Mouse (Mus musculus) heart, postnatal 25 days (tissue): Measurements from ENCODE around the gene Ncoa3. TPM values are rescaled to one million over a fixed set of nuclear protein-coding genes. Genes with fewer than 3 reads are reported as not detected.

Experiments
- DNase-seq: peaks from one replicate; pipeline ENCODE4 v3.0.0; 2022; ENCODE audit warnings: low spot score
- intact Hi-C: fragments of 180-260 bp; cut with DNase I; formaldehyde crosslinking; loops from one replicate; pipeline ENCODE4 v1.15.1; 2025
- total RNA-seq, 2 experiments: library from RNA; stranded (reverse); gene quantifications; 2 replicates each; pipeline ENCODE4 v1.2.3; 2021

The Ncoa3 gene
- total RNA-seq, 2 experiments from 2014 or later = 23.8 to 29.6 TPM

DNA sequence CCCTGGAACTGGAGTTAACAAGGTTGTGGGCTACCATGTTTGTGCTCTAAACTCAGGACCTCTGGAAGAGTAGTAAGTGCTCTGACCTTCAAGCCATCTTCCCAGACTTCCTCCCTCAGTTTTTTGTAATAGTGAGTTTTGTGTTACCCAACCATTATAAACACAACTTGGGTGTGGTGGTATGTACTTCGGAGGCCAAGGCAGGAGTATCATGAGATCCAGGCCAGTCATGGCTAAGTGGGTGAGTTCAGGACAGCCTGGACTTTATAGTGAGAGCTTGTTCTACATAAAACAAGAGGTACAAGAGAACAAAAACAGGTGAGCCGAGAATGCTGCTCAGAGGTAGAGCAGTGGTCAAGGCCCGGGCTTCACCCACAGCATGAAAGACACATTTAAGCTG is 35.4 kb downstream of the Ncoa3 start:
- intact Hi-C loops = no loop called here
- DNase-seq = no peak

DNA sequence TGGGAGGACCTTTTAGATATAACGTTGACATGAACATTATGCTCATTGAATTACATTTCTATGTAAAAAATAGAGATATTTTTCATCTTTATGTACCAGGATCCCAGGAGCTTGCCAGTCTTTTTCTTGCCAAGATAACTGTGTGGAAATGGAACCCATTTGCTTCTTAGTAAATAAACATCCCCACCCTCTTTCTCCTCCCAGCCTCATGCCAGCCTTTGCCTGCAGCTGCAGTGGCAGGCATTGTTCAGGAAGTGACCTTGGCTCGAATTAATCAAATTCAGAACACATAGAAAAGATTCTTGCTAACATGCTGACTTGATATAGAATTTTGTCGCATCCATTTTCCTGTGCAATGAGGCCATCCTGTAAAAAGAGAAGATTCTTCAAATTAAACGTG is 36.8 kb downstream of the Ncoa3 start:
- intact Hi-C loops = no loop called here

DNA sequence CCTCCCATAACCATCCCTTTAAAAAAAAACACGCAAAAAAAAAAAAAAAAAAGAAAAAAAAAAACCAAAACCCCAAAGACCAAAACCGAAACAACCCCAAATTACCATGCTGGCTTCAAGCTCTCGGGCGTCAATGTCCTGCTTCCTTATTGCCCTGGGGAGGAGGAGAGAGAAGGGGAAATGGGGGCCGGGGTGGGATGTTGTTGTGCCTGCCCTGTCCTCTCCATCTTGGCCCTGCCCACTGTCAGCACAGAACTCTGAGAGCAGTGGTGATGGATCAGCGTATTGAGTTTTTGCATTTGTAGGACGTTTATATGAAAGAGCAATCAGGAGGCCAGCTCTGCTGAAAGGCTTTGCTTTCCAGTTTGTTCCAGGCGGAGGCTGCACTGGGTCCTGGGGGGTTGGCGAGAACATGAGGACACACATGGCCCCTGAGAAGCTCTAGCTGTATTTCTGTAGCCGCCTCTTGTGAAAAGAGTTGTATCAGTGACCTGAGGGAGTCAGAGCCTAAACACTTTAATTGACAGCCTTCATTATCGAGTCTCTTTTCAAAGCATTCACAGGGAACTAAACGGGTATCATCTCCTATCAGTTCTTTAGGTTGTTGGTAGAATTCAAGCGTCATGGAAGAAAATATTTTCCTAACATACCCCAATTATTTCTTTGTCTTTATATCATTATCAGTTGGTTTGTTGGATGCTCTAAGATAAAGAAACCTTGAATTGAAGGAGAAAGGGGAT is 38.0 kb downstream of the Ncoa3 start:
- DNase-seq = no peak
- intact Hi-C loops = loop anchor here (2.0 to 5.0 kb wide), 3 partner anchors 22 to 93 kb away; partner anchors contain the start of gene Ncoa3

More for the DNA sequence above, 36.8 kb downstream of the Ncoa3 start:
- DNase-seq = no peak

DNA sequence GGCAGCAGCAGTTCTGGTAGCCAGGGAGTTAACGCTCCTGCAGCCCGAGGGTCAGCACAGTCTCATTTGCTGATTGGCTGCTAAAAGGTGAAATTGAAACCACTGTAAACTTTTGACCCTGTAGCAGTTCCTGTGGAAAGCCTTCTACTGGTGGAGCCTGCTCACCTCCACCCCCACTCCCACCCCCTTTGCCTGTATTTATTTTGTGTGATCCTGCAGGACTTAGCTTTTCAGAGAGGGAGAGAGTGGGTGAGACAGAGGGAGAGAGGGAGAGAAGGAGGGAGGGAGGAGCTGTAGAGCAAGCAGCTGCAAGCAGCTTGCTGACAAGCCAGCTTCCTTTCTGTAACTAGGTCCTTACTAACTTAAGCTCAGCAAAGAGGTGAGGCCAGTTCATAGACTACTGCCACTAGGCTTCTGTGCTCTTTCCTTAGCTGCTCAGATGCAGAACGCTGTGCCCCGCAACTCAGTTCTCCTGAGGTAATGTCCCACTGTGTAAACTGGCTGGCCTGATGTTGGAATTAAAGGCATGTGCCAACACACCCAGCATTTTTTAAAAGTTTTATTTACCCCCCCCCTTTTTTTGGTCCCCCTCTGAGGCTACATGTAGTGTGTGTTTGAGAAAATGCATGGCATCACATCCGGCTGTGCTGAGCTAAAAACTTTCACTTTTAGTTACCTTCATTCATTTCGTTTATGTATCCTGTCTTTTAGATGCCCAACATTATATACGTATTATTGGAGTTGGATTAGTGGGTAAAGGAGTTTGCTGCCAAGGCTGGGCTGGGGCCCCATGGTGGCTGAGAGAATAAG is 38.9 kb downstream of the Ncoa3 start:
- intact Hi-C loops = loop anchor here (2.0 to 5.0 kb wide), 3 partner anchors 23 to 94 kb away; partner anchors contain the start of gene Ncoa3
- DNase-seq = peak; percentile 51

DNA sequence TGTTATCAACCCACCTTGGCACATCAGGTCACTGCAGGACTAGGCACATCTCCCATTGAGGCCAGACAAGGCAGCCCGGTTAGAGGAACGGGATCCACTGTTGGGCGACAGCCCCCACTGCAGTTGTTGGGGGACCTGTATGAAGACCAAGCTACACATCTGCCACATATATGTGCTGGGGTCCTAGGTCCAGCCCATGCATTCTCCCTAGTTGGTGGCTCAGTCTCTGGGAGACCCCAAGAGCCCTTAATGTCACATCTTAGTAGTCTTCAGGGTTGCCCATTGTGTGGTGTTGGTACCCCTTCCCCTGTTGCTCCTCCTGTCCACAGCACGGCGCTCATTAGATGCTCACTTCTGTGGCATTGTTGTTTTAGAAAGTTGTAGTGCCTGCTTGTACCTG is 40.2 kb downstream of the Ncoa3 start:
- intact Hi-C loops = loop anchor here (5.0 kb wide), 1 partner anchor 95 kb away; no protein-coding TSS in a partner anchor
- no peak for DNase-seq

DNA sequence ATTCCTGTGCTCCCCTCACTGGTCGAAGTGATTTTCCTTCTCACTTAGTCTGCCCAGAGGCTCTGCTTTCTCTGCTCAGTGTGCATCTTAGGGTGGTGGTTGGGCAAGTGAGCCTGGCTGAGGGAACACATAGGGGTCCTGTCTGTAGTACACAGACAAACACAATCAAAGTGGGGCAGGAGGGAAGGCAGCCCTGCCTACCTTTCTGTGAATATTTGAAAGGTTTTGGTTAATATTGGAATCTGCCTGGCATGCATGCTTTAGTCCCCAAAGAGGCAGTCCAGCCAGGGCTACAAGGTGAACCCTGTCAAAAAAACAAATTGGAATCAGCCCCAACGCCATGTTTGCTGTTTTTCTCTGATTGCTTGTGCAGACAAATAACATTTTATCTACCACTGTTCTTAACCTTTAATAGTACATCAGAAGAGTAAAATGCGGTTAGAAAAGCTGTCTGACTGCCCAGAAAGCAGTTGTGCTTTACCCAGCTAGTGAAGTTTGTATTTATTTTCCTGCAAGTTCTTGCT is 42.6 kb downstream of the Ncoa3 start:
- intact Hi-C loops = loop anchor here (5.0 kb wide), 1 partner anchor 98 kb away; no protein-coding TSS in a partner anchor
- DNase-seq = no peak

DNA sequence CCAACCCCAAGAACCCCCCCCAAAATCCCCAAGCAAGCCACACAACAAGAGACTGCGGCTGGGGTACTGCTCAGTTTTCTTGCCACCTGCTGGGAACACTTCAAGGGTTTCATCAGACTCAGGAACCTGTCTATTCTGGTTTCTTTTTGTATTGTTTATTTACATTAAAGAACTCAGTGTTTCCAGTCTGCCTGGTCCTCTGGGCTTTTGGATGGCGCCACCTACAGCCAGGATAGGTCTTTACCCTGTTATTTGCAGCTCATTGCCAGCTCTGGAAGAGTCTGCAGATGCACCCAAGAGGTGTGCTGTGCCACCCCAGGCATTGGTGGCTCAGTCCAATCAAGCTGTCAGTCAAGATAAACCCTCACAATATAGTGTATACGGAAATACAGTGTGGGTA is 43.3 kb downstream of the Ncoa3 start:
- intact Hi-C loops = no loop called here
- DNase-seq = no peak

DNA sequence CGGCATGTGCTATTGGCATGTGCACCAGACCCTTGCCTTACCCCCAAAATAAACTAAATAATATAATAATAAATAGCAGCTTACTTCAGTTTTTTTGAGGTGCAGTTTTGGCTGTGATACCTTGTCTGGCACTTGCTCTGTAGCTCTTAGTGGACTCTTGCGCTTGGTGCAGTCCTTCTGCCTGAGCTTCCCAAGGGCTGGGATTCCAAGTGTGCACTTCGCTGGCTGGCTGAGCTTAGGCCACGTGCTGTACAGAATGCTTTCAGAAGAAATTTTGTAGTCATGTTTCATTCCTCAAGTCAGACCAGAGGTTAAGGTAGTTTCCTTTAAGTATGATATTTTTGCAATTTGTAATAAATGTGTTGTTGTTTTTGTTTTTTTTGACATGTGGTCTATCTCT is 47.2 kb downstream of the Ncoa3 start:
- intact Hi-C loops = no loop called here
- DNase-seq = no peak

DNA sequence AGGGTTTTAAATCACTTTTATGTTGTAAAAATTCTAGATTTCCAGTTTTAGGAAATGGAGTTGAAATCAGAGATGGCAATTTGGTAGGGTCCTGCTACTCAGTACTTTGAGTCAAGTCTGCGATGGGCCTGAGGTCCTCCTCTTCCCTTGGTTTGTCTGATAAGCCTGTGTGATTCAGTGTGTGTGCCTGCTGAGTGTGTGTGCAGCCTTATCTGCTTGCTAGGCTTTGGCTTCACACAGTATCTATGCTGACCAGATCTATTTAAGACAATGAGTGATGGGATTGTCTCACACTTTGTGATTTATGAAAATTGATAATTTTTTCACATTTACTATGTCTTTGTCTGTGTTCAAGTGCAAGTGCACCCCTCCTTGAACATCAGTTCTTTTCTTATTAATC is 50.1 kb downstream of the Ncoa3 start:
- no peak for DNase-seq
- intact Hi-C loops = no loop called here

DNA sequence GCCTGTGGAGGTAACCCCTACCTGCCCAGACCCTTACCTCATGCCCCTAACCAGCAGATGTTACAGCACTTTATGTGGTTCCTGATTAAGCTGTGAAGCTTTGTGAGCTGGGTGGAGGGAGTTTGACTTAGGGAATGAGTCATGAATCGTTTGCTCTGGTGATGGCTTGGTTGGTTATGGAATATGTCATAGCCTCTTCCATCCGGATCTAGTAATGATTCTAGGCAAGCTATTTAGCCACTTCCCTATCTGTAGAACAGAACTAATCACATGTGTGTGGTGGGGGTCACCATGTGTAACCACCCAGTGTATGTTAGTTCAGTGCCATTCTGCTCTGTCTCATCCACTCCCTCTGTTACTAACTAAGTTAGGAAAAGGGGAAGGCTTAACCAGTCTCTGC is 52.6 kb downstream of the Ncoa3 start:
- intact Hi-C loops = loop anchor here (5.0 kb wide), 1 partner anchor 268 kb away; no protein-coding TSS in a partner anchor
- DNase-seq = no peak

DNA sequence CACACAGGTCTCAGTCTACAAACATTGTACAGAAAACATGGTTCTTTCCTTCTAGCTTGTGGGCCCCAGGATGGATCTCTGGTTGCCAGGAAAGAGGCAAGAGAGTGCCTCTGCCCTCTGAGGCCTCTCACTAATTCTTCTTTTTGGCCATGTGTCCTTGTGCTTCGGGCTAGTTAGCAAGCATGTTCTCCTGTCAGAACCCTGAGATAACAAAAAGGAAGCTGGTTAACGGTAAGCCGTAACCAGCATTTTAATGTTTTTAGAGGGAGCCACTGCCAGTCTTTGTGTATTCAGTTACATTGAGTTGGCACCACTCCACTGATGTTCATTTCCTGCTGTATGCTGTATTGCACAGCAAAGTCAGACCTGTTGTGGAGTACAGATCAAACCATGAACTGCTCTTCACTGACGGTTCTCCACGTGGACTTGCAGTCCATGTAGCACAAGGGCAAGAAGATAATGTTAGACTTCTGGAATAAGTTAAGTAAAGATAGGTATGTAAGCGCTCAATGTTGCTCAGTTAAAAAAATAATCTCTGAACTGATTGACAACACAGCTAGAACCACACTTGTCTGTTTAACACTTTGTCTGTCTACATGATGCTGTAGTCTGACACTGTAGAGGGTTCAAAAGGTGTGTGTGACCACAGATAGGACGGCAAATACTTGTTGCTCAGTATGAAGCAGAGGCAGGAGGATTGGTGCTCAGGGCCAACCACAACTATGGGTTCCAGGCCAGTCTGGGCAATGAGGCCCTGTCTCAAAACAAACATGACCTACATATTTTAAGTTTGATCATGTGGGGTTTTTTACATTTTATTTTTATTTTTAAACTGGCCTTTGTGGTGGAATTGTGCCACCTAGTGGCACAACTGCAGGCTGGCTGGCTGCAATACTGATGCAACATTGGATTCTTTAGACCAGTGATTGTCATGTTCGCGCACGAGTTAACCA is 53.4 kb downstream of the Ncoa3 start:
- DNase-seq = no peak
- intact Hi-C loops = loop anchor here (2.0 to 5.0 kb wide), 3 partner anchors 125 to 269 kb away; no protein-coding TSS in a partner anchor

DNA sequence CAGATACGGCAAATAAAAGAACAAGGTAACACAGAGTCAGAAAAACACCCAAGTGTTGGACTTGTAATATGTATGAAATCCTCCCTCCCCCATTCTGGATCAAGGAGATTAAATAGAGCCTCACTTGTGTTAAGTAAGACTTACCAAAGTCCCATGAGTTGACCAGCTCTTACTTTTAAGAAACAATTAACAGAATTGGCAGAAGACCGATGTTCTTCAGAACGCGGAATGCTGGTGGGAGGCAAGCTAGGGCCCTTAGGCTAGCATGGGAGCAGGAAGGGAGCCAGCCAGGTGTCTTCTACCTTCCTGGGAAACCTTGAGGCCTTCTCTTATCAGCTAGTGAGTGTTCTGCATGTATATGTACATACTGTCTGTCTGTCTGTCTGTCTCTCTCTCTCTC is 55.5 kb downstream of the Ncoa3 start:
- no peak for DNase-seq
- intact Hi-C loops = loop anchor here (2.0 to 5.0 kb wide), 3 partner anchors 127 to 271 kb away; no protein-coding TSS in a partner anchor

DNA sequence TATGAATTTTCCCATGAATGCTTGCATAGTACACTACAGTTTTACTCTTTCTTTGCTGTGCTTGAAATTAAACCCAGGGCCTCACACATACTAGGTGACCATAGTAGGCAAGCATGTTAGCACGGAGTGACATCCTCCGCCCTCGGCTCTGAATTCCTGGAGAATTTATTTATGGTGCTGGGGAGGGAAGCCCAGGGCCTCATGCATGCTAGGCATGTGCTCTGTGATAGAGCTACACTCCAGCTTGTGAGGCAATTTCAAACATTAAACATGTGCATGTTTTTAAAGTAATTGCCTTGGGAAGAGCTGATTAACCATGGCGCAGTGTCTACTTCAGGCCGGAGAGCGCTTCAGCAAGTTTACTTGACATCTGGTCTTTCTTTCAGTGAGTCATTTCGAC is 56.4 kb downstream of the Ncoa3 start:
- DNase-seq = no peak
- intact Hi-C loops = loop anchor here (5.0 kb wide), 1 partner anchor 272 kb away; no protein-coding TSS in a partner anchor

DNA sequence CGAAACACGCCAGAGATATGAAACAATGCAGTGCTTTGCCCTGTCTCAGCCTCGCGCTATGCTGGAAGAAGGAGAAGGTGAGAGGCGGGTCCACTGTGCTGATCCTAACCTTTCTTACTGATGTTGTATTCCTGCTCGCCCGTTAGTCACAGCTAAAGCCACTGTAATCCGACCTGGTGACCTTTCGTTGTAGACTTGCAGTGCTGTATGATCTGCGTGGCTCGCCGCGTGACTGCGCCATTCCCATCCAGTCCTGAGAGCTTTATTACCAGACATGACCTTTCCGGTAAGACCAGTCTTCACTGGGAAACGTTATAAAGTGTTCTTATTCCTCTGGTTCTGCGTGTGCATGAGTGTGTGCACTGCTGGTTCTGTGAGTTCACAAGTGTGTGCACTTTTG is 59.0 kb downstream of the Ncoa3 start:
- intact Hi-C loops = no loop called here

DNA sequence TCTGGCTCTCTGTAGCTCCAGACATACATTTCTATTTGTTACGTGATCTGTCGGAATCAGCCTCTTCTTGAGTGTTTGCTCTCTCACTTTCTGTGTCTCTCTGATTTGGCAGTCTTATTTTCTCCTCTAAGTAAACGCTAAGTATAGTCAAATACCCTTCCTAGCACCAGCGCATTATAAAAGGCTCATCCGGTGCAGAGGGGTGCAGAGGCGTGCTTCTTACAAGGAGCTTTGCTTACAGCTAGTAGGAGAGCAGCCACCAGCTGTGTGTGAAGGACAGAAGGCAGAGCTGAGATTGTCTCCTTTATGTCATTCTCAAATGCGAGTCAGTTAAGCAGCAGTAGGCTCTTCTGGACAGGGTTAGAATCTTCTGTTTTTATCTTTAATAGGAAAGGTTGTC is 59.5 kb downstream of the Ncoa3 start:
- no peak for DNase-seq
- intact Hi-C loops = no loop called here

More for the DNA sequence above, 59.0 kb downstream of the Ncoa3 start:
- DNase-seq = no peak

DNA sequence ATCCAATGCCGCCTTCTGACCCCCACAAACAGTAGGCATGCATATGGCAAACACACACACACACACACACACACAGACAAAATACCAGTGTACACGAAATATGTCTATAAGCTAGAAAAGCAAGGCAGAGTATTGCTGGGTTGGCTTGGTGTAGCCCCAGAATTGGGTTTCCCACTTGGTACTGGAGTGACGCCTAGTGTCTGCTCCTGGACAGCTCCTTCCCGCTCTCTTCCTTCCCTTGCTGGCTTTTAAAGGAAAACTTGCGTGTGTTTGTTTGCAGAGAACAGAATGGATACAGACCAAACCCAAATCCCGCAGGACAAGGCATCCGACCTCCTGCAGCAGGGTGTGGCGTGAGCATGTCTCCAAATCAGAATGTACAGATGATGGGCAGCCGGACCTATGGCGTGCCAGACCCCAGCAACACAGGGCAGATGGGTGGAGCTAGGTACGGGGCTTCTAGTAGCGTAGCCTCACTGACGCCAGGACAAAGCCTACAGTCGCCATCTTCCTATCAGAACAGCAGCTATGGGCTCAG is 61.6 kb downstream of the Ncoa3 start:
- intact Hi-C loops = no loop called here
- DNase-seq = no peak

DNA sequence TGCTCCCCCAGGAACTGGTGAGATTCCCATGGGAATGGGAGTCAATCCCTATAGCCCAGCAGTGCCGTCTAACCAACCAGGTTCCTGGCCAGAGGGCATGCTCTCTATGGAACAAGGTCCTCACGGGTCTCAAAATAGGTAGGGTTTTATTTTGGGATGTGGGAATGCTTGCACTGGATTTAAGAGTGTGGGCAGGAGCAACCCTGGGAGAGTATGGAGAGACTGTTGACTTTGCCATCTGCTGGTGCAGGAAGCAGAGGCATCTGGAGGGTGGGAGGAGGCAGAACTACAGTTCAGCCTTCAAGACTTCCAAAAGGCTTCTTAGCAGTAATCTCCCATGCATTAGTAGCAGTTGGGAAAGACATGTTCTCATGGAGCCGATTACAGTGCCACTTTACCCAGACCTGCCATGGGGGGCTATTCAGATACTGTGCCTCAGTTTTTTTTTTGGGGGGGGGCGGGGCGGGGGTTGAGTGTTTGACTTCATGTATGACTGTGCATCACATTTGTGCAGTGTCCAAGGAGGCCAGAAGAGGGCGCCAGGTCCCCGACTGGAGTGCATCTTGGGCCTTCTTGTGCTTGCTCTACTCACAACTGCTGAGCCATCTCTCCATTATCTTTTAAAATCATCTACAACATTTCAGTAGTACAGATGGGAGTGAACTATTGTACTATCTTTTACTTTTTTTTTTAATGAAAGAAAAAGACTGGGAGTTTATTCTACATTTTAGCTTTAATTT is 67.4 kb downstream of the Ncoa3 start:
- intact Hi-C loops = no loop called here
- no peak for DNase-seq

DNA sequence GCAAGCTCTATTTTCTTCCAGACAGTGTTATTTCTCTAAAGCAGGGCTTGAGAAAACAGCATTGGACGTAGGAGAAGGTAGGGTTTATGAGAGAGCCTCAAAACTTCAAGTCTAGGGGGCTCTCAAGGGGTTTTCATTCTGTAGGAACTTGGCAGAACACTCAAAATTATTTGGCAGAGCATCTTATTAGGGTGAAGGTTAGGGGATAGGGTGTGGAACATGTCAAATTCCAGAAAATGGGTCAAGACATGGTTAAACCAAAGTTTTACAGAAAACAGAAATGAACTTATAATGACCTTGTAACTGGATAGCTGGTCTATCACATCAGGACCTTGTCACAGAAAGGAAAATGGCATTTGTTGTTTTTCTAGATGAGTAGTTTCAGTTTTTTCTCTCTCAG is 69.6 kb downstream of the Ncoa3 start:
- intact Hi-C loops = no loop called here
- DNase-seq = no peak

DNA sequence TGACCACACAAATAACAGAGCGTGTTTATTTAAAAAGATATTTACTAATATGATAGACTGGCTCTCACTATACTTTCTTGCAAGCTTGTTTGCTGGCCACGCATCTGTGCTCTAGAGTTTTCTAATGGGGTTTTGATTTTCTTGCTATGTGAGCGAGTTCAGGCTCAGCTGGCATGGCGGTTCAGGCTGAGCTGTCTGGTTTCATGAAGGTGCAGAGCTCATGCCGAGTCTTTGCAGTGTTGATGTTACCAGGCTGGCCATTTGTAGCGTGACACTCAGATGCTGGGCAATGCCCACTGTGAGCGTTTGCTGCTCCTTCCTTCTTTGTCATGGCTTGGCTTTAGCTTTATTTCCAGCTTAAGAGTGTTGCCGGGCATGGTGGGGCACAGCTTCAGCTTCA is 70.0 kb downstream of the Ncoa3 start:
- no peak for DNase-seq
- intact Hi-C loops = no loop called here
